Mouse (Mus musculus) bone marrow macrophage, adult 2 months (primary cell): Measurements from ENCODE around the gene Gm20388.

Source experiments
- CTCF ChIP-seq: IDR thresholded peaks from 2 replicates; pipeline ENCODE4 v1.5.1; 2012; ENCODE audit warnings: low read depth, mild to moderate bottlenecking, low read length, moderate library complexity
- POLR2A ChIP-seq: IDR thresholded peaks from 2 replicates; pipeline ENCODE4 v1.6.1; 2012; ENCODE audit warnings: mild to moderate bottlenecking, low read depth, low read length, borderline replicate concordance

DNA sequence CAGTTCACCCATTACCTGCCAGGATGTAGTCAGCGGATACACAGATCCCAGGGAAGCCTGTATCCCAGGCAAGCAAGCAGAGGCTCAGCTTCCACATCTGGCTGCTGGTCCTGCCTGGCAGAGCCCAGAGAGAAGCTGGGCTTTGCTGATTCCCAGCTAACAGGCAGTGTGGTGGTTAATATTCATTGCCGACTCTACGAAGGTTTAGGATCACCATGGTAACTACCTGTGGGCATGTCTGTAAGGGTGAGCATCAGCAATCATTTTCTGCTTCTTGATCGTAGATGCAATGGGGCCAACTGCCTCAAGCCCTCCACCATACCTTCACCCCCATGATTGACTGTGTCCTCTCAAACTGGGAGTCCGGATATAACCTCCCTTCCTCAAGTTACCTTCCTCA lies 4283.4 kb downstream of the Gm20388 start:
- TF ChIP-seq POLR2A (no peak), CTCF (no peak)
